Mouse (Mus musculus) neural tube, embryonic 12.5 days (tissue): ENCODE results near the gene Arnt2. TPM values are rescaled to one million over a fixed set of nuclear protein-coding genes. Genes with fewer than 3 reads are reported as not detected.

Experiments used
- ATAC-seq: fragments of 200-750 bp; cut with Nextera tagmentation; 2 replicates; pipeline ENCODE4 v1.8.0; 2017; ENCODE audit warnings: low read depth, mild to moderate bottlenecking, moderate TSS enrichment, moderate library complexity; ENCODE audit not compliant: low FRiP score
- H3K27ac ChIP-seq: fragments of 300-500 bp; sonication (generic); 2 replicates; pipeline ENCODE4 v1.5.1; 2016
- H3K27me3 ChIP-seq: fragments of 300-500 bp; sonication (generic); replicated peaks from 2 replicates; pipeline ENCODE4 v1.6.1; 2016; ENCODE audit warnings: mild to moderate bottlenecking
- H3K36me3 ChIP-seq: fragments of 300-500 bp; sonication (generic); 2 replicates; pipeline ENCODE4 v1.6.1; 2016; ENCODE audit warnings: mild to moderate bottlenecking
- H3K4me1 ChIP-seq: fragments of 300-500 bp; sonication (generic); 2 replicates; pipeline ENCODE4 v1.6.1; 2016
- H3K4me2 ChIP-seq: fragments of 300-500 bp; sonication (generic); replicated peaks from 2 replicates; pipeline ENCODE4 v1.6.1; 2016; ENCODE audit warnings: mild to moderate bottlenecking
- H3K4me3 ChIP-seq: fragments of 300-500 bp; sonication (generic); 2 replicates; pipeline ENCODE4 v1.5.1; 2016
- H3K9ac ChIP-seq: fragments of 300-500 bp; sonication (generic); 2 replicates; pipeline ENCODE4 v1.6.1; 2016; ENCODE audit warnings: mild to moderate bottlenecking
- H3K9me3 ChIP-seq: fragments of 300-500 bp; sonication (generic); 2 replicates; pipeline ENCODE4 v1.6.1; 2016; ENCODE audit warnings: mild to moderate bottlenecking
- WGBS: fragments of 180-500 bp; shearing (Covaris S2); methylation state at CpG from one replicate; pipeline ENCODE4 v1.1.7; 2016; 5-methylcytosine and 5-hydroxymethylcytosine counted together
- polyA plus RNA-seq: library from polyadenylated mRNA; unstranded; fragments of >200 nt; fragmentation: Nextera tagmentation; extraction: Ambion mirVana; gene quantifications from 2 replicates; pipeline ENCODE4 v1.2.1, GENCODE M21; 2016

The Arnt2 gene
- polyA plus RNA-seq, 1 experiment from 2014 or later, result 49.8 TPM

DNA sequence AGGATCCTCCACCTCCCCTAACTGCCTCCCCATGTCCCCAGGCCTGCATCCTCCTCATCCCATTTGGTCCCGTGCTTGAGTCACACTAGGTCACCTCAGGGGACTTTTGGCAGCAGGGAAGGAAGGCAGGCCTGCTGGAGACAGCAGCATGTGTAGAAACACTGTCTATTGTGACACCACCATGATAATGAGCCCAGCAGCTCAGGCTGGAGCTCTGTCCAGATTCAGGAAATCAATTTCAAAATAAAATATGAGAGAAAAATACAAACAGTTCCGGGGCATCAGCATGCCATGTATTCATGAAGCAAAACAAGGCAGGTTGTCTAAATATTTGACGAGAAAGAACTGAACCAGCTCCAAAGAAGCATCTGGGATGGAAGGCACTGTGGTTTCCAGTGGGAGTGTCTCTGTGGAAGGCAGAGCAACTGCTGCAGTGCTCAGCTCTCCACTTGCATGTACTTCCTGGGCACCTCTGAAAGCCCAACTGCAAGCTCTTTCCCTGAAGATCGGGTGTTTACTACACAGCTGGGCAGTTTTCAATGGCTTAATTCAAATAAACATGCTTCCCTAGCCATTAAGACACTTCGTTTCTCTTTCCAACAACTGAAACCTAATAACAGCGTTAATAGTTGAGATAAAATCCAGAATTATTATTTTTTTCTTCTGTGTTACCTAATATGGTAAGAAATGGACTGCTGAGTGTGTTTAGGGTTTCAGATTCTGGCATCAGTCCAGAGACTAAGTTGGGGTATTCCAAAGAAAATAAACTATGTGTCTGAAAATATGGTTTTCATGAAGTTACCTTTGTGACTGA lies 74.0 kb downstream of the Arnt2 start:
- no peak overlapping the region for H3K27ac ChIP-seq
- WGBS, result 80% methylated on average over 6 of the region's 6 CpGs

DNA sequence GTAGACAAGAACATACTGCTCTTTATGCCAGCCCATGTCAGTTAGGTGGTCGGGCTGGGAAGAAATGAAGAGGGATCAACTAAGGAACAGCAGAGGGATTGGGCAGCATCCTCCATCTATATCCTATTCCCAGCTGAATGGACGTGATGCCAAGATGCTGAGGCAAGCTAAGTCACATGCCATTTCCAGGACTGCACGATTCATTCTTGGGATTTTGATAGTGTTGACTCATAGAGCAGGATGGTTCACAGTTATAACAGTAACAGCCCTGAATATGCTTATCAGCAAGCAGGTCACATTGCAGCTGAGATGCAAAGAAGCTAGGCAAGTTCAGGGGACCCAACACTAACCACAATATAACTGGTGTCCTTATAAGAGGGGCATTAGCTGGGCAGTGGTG lies 76.0 kb downstream of the Arnt2 start:
- Histone ChIP-seq H3K27me3 (no peaks in the 10 kb centered on the region), H3K9ac (no peak overlapping the region), H3K4me1 (peaks cover 34% of the 10 kb centered on the region), H3K27ac (no peak overlapping the region), H3K9me3 (no peaks in the 10 kb centered on the region), H3K36me3 (no peaks in the 10 kb centered on the region), H3K4me2 (no peak overlapping the region), H3K4me3 (no peak overlapping the region)
- WGBS, result 88% methylated on average over 3 of the region's 3 CpGs
- no peak for ATAC-seq

More for the DNA sequence above, 74.0 kb downstream of the Arnt2 start:
- Histone ChIP-seq H3K4me1 (peaks cover 28% of the 10 kb centered on the region), H3K27me3 (no peaks in the 10 kb centered on the region), H3K4me3 (no peak overlapping the region), H3K9ac (no peak overlapping the region), H3K9me3 (no peaks in the 10 kb centered on the region), H3K36me3 (no peaks in the 10 kb centered on the region), H3K4me2 (no peak overlapping the region)
- ATAC-seq, result no peak

DNA sequence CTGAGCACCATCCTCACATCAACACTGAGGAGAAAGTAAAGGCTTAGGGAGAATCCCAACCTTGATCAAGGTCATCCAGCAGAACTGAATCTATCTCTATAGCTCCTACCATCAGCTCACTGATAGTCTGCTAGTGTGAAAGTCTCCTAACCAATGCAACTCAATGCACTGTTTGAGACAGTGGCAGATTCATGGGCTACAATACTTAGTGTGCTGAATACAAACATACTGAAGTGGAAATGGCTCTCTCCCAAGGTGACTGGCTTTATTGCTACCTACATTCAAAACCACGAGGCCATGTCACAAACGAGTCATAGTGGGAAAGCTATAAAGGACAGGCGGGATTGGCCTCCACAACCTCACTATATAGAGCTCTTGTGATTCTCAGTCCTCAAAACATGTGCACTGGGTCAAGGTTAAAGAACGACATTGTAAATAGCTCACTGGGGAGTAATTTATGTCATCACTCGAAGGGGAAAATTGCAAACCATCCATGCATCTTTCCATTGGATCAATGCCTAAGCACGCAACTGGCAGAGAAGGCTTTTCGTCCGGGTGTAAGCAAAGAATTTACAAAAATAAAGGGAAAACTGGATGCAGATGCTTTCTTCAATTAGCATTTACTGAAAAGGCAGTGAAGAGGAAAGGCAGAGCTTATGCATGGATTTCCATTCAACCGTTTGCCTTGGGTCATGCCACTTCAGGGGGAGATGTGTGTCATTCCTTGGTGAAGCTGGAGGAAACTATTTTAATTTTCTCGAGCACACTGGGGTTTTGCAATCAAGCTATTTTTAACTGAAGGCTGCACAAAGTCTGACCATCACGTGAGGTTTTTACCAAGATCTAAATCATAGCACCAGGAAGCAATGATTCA lies 77.4 kb downstream of the Arnt2 start:
- H3K4me3 ChIP-seq, result no peak overlapping the region
- H3K4me2 ChIP-seq, result 0 out of 2 replicates have a peak overlapping the region, but pooled peaks have one; percentile 14
- ATAC-seq, result peak; percentile 73

DNA sequence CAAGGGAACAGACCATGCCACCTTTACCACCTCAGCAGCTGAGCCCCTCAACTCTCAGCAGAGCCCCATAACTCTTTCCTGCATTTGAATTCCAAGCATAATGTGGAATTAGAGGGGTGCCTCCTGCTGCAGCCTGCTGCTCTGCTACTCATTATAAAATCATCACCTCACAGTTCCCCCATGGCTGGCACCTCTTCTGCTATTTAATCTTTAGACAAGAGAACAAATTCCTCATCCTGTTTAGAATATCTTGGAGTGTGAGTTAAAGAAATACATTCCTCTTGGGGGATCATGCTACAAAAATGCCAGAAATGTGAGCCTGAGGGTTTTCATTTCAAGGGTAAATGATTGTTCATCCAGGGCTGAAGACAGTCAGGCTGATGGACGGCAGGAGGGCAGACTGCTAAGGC lies 80.8 kb downstream of the Arnt2 start:
- no peak overlapping the region for H3K4me2 ChIP-seq
- H3K9me3 ChIP-seq, result no peaks in the 10 kb centered on the region
- WGBS, result 44% methylated on average over 1 of the region's 1 CpGs
- peaks cover 8% of the 10 kb centered on the region; the same call in 1 of the 2 replicates for H3K36me3 ChIP-seq
- no peak overlapping the region for H3K27ac ChIP-seq
- no peak for ATAC-seq
- no peaks in the 10 kb centered on the region for H3K27me3 ChIP-seq
- H3K4me3 ChIP-seq, result no peak overlapping the region
- peaks cover 38% of the 10 kb centered on the region for H3K4me1 ChIP-seq
- no peak overlapping the region for H3K9ac ChIP-seq

More for the DNA sequence above, 77.4 kb downstream of the Arnt2 start:
- Histone ChIP-seq H3K36me3 (peaks cover 3% of the 10 kb centered on the region; the same call in 1 of the 2 replicates), H3K9ac (no peak overlapping the region), H3K27me3 (no peaks in the 10 kb centered on the region), H3K27ac (no peak overlapping the region), H3K9me3 (no peaks in the 10 kb centered on the region), H3K4me1 (peaks cover 38% of the 10 kb centered on the region)
- 25% methylated on average over 11 of the region's 11 CpGs for WGBS

DNA sequence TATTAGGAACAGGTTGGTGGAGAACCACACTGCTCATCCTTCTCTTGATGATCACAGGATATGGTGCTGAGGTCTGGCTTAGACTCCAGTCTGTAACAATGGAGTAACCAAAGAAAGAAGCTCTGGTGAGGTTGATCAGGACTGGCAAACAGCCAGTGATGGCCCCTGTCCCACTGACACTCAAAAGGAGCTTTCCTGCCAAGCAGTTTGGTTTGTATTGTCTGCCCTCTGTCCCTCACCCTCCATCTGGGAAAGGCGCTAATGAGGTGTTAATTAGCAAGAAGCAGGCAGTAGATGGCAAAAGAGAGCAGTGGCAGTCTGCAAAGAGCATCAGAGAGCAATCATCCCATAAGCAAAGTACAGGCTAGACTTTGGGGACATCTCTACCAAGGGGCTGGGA lies 81.2 kb downstream of the Arnt2 start:
- Histone ChIP-seq H3K4me3 (no peak overlapping the region), H3K9me3 (no peaks in the 10 kb centered on the region), H3K27ac (no peak overlapping the region), H3K36me3 (peaks cover 8% of the 10 kb centered on the region; the same call in 1 of the 2 replicates), H3K4me2 (no peak overlapping the region), H3K27me3 (no peaks in the 10 kb centered on the region), H3K9ac (no peak overlapping the region), H3K4me1 (peaks cover 37% of the 10 kb centered on the region)
- no peak for ATAC-seq
- WGBS, result 42% methylated on average over 1 of the region's 1 CpGs

DNA sequence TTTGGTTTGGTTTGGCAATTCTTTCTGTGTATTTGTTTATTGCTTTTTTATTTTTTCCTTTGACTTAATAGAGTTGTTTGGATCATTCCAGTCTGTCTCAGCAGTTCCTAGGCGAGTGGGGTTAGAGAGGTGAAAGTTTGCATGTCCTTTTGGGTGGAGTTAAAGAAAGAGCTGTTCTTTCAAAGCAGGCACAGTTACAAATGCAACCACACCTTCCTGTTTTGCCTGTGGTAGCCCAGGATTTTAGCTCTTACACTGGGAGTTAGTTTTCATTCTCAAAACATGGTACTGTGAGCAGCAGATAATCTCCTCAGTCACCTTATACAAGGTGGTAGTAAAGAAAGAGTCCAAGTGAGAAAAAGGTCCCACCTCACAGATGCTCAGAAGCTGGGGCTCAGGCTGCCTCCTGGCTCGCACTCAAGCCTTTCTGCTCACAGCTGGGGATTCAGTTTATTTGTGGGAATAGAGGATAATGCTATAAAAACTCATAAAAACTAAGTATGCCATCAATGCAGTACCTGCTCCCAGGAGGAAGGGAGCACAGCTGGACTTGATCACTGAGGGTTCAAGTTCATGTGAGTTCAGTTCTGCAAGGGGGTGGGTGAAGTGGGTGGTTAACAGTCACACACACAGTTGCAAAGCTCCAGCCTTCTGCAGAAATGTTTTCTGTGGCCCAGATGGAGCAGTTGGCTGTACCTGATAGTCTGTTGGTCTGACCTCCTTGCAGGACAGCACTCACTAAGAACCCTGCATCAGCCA lies 84.2 kb downstream of the Arnt2 start:
- no peak overlapping the region for H3K27ac ChIP-seq
- peaks cover 10% of the 10 kb centered on the region for H3K4me1 ChIP-seq
- no peak for ATAC-seq
- no peak overlapping the region for H3K9ac ChIP-seq
- H3K9me3 ChIP-seq, result no peaks in the 10 kb centered on the region
- 72% methylated on average over 2 of the region's 2 CpGs for WGBS
- H3K4me3 ChIP-seq, result no peak overlapping the region
- H3K4me2 ChIP-seq, result no peak overlapping the region
- H3K36me3 ChIP-seq, result peaks cover 8% of the 10 kb centered on the region; the same call in 1 of the 2 replicates
- no peaks in the 10 kb centered on the region for H3K27me3 ChIP-seq

DNA sequence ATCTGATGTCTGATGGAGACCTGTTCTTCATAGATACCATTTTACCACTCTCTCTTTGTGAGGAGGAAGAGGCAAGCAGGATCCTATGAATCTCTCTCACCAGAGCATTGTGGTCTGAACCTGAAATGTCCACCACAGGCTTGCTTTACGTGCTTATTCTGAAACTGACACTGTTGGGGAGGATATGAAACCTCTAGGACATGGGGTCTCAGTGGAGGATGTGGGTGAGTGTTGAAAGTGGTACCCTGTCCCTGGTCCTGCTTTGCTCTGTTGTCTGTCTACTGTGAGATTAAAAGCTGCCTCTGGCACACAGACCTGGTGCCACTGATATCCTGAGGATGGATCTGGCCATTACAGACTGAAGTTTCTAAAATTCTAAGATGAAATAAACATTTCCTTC lies 88.4 kb downstream of the Arnt2 start:
- no peak overlapping the region for H3K9ac ChIP-seq
- H3K27ac ChIP-seq, result no peak overlapping the region
- H3K27me3 ChIP-seq, result no peaks in the 10 kb centered on the region
- no peaks in the 10 kb centered on the region for H3K4me1 ChIP-seq
- no peaks in the 10 kb centered on the region for H3K9me3 ChIP-seq
- no peak for ATAC-seq
- H3K4me2 ChIP-seq, result no peak overlapping the region
- H3K36me3 ChIP-seq, result 0 out of 2 replicates have a peak, but pooled peaks cover 2% of the 10 kb centered on the region
- WGBS, result 94% methylated on average over 1 of the region's 1 CpGs
- no peak overlapping the region for H3K4me3 ChIP-seq

DNA sequence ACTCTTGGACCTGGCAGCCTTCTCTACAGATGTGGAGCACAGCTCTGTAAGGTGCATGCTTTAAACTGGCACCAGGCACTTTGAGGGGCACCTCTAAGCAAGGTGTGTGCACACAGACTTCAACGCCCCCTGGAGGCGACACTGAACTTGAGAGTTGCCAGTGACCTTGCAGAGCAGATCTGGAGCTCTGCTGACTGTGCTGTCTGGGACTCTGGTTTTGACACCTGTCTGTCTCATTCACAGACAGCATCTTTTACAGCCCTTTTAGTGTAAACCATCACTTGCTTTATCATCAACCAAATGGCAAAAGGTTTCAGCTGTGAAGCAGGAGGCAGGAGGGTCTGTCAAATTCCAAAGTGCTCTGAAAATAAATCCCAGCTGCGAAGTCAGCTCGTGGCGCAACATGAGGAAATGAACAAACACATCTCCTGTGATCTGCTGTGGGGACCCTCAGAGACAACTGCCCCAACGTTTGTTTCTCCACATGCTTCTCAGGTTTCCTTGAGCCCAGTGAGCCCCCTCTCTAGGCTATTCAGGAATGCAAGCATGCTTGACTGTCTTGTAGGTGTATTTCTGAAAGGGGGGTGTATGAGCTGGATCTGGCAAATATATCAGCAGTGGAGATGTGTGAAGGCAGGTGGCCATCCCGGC lies 94.5 kb downstream of the Arnt2 start:
- Histone ChIP-seq H3K27ac (no peak overlapping the region), H3K4me3 (no peak overlapping the region), H3K4me1 (no peaks in the 10 kb centered on the region), H3K9me3 (no peaks in the 10 kb centered on the region), H3K36me3 (peaks cover 6% of the 10 kb centered on the region; the same call in 1 of the 2 replicates), H3K4me2 (no peak overlapping the region), H3K27me3 (no peaks in the 10 kb centered on the region), H3K9ac (no peak overlapping the region)
- ATAC-seq, result no peak
- 70% methylated on average over 7 of the region's 7 CpGs for WGBS

DNA sequence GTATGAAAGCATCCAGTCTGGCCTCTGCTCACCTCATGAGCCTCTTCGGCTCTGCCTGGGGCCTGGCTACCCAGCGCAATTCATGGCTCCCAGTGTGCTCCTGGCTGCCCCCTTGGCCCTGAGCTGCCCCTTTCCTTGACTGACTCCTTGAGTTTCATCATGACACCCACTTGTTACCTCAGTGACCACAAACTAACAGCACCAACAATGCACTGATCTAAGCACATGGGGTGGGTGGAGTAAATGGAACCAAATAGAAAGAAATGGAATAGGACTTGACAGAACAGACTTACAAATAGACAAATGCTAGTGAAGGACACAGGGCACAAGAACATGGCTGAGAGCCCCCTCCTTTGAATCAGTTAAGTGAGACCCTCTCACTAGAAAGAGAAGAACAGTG lies 95.2 kb downstream of the Arnt2 start:
- Histone ChIP-seq H3K4me1 (no peaks in the 10 kb centered on the region), H3K27me3 (no peaks in the 10 kb centered on the region), H3K36me3 (peaks cover 12% of the 10 kb centered on the region), H3K4me2 (no peak overlapping the region), H3K4me3 (no peak overlapping the region), H3K9me3 (no peaks in the 10 kb centered on the region), H3K27ac (no peak overlapping the region), H3K9ac (no peak overlapping the region)
- ATAC-seq, result no peak
- WGBS, result 98% methylated on average over 2 of the region's 2 CpGs

DNA sequence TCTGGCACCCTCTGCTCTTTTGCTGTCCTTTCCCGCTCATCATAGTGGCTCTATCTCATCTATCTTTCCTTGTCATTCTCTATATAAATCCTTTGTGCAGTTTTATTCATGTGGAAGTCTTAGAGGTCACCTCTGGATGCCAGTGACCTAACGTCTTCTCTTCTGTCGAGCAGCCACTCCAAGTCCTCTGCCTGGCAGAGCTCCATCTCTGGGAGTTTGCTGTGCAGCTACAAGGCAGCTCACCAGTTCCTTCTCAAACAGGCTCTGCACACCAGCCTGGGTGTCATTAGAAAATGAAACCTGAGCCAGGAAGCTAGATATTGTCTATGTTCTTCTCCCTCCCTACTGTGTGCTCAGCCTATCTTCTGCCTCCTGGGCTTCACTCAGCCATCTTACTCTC lies 98.4 kb downstream of the Arnt2 start:
- Histone ChIP-seq H3K4me2 (no peak overlapping the region), H3K9ac (no peak overlapping the region), H3K27me3 (no peaks in the 10 kb centered on the region), H3K4me3 (no peak overlapping the region), H3K4me1 (no peaks in the 10 kb centered on the region), H3K9me3 (no peaks in the 10 kb centered on the region), H3K27ac (no peak overlapping the region), H3K36me3 (peaks cover 22% of the 10 kb centered on the region)
- no peak for ATAC-seq
- WGBS, result 84% methylated on average over 3 of the region's 3 CpGs

DNA sequence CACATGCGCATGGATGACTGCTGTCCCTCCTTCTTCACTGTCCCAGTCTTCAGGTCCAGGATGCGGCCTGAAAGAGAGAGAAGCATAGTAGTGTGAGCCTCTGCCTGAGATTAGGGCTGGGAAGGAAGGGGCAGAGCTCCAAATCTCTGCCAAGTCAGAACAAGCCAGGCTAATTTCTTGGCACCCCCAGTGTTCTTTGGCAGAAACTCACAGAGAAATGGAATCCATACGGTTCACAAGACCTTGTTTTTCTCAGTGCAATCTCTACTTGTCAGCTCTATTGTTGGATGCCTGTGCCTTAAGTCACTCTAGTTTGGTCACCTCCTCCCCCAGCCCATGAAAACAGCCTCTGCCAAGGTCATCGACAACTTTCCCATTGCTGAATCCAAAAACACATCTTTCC lies 99.1 kb downstream of the Arnt2 start:
- Histone ChIP-seq H3K36me3 (peaks cover 22% of the 10 kb centered on the region), H3K27ac (no peak overlapping the region), H3K9me3 (no peaks in the 10 kb centered on the region), H3K4me1 (no peaks in the 10 kb centered on the region), H3K4me3 (no peak overlapping the region), H3K4me2 (no peak overlapping the region), H3K27me3 (no peaks in the 10 kb centered on the region), H3K9ac (no peak overlapping the region)
- WGBS, result 90% methylated on average over 4 of the region's 4 CpGs
- ATAC-seq, result no peak
